Mouse (Mus musculus): Measurements from ENCODE around the gene Ttc23. TPM values are rescaled to one million over a fixed set of nuclear protein-coding genes. Genes with fewer than 3 reads are reported as not detected.

The Ttc23 gene
- polyA plus RNA-seq, 1 experiment: 14.2 TPM

DNA sequence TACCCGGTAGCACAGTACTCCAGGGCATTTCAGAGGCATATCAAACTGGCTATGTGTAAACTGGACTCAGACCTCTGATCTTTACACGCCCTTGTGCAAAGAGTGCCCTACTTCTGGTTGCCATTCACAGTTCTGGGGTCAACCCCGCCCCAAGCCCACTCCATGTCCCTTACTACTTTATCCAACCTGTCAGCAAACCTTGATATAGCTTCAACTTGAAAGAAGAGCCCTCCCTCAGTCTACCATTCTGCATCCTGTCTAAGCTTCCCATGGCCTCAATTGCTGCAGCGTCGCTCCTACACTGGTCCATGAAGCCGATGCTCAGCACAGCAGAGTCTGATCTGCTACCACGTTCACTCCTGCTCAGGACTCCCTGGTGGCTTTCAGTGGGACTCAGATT is 108.2 kb downstream of the Ttc23 start:
- TF ChIP-seq MAX (IDR thresholded peaks at IDR 0.05; ENCODE audit: low read depth) (no peak), CEBPB (IDR thresholded peaks at IDR 0.05; ENCODE audit: insufficient read depth, poor library complexity, severe bottlenecking) (no peak), TCF3 (IDR thresholded peaks at IDR 0.05; ENCODE audit: insufficient read length, low read depth) (no peak), E2F4 (IDR thresholded peaks at IDR 0.05; ENCODE audit: insufficient read depth) (no peak), REST (IDR thresholded peaks at IDR 0.05; ENCODE audit: insufficient read depth, insufficient read length) (no peak), MYOG (IDR thresholded peaks at IDR 0.05; ENCODE audit: control insufficient read depth in 1 of 3, insufficient read depth in 1 of 3, insufficient read length in 2 of 3, low read depth in 2 of 3) (no peak), MYOD1 (IDR thresholded peaks at IDR 0.05; ENCODE audit: control insufficient read depth in 1 of 3, insufficient read length in 2 of 3, low read depth in 2 of 3) (no peak), TCF12 (IDR thresholded peaks at IDR 0.05; ENCODE audit: insufficient read depth, poor library complexity, severe bottlenecking) (no peak), POLR2A (IDR thresholded peaks at IDR 0.05; ENCODE audit: insufficient read length, low read depth) (no peak)
- Histone ChIP-seq H3K36me3 (ENCODE audit: control insufficient read depth, insufficient read depth) (no peaks in the 10 kb centered on the region), H3K27me3 (ENCODE audit: control insufficient read depth, insufficient read depth, insufficient read length) (peaks cover 25% of the 10 kb centered on the region), H3K4me3 (no peak overlapping the region), H3K79me2 (ENCODE audit: control insufficient read depth, insufficient read depth) (no peaks in the 10 kb centered on the region), H3ac (ENCODE audit: control insufficient read depth, insufficient read length) (no peak overlapping the region), H3K4me2 (ENCODE audit: low read depth) (no peak overlapping the region)

GRCm38 (mm10) chr7:67756636-67757035 is 109.4 kb downstream of the Ttc23 start:
- no peak for TF ChIP-seq USF1 (IDR thresholded peaks at IDR 0.05; ENCODE audit: low read depth)
- TF ChIP-seq TCF12 (IDR thresholded peaks at IDR 0.05; ENCODE audit: insufficient read depth, poor library complexity, severe bottlenecking): no peak
- no peak for TF ChIP-seq POLR2A (IDR thresholded peaks at IDR 0.05; ENCODE audit: insufficient read length, low read depth)
- no peak for TF ChIP-seq REST (IDR thresholded peaks at IDR 0.05; ENCODE audit: insufficient read depth, insufficient read length)
- no peak for TF ChIP-seq MYOG (IDR thresholded peaks at IDR 0.05; ENCODE audit: control insufficient read depth in 1 of 3, insufficient read depth in 1 of 3, insufficient read length in 2 of 3, low read depth in 2 of 3)
- no peak for TF ChIP-seq E2F4 (IDR thresholded peaks at IDR 0.05; ENCODE audit: insufficient read depth)
- no peak for TF ChIP-seq TCF3 (IDR thresholded peaks at IDR 0.05; ENCODE audit: insufficient read length, low read depth)
- no peak for TF ChIP-seq MAX (IDR thresholded peaks at IDR 0.05; ENCODE audit: low read depth)
- no peak for TF ChIP-seq POLR2AphosphoS2 (IDR thresholded peaks at IDR 0.05; ENCODE audit: insufficient read length, low read depth)
- TF ChIP-seq CEBPB (IDR thresholded peaks at IDR 0.05; ENCODE audit: insufficient read depth, poor library complexity, severe bottlenecking): no peak
- no peak overlapping the region for H3K4me2 ChIP-seq (ENCODE audit: low read depth)
- H3K36me3 ChIP-seq (ENCODE audit: control insufficient read depth, insufficient read depth): no peaks in the 10 kb centered on the region
- no peaks in the 10 kb centered on the region for H3K79me2 ChIP-seq (ENCODE audit: control insufficient read depth, insufficient read depth)
- H3K27me3 ChIP-seq (ENCODE audit: control insufficient read depth, insufficient read depth, insufficient read length): peaks cover 17% of the 10 kb centered on the region
- no peak overlapping the region for H3ac ChIP-seq (ENCODE audit: control insufficient read depth, insufficient read length)
- H3K4me3 ChIP-seq: no peak overlapping the region

- Histone ChIP-seq H3ac (ENCODE audit: control insufficient read depth, insufficient read length) (peak overlapping the region; percentile 48), H3K79me2 (ENCODE audit: control insufficient read depth, insufficient read depth) (no peaks in the 10 kb centered on the region), H3K4me3 (no peak overlapping the region), H3K27me3 (ENCODE audit: control insufficient read depth, insufficient read depth, insufficient read length) (peaks cover 16% of the 10 kb centered on the region), H3K36me3 (ENCODE audit: control insufficient read depth, insufficient read depth) (no peaks in the 10 kb centered on the region), H3K4me2 (ENCODE audit: low read depth) (peak overlapping the region; percentile 98)
- TF ChIP-seq E2F4 (IDR thresholded peaks at IDR 0.05; ENCODE audit: insufficient read depth): no peak
- TF ChIP-seq TCF12 (IDR thresholded peaks at IDR 0.05; ENCODE audit: insufficient read depth, poor library complexity, severe bottlenecking): no peak
- TF ChIP-seq MAX (IDR thresholded peaks at IDR 0.05; ENCODE audit: low read depth): no peak
- TF ChIP-seq MYOG (IDR thresholded peaks at IDR 0.05; ENCODE audit: control insufficient read depth in 1 of 3, insufficient read depth in 1 of 3, insufficient read length in 2 of 3, low read depth in 2 of 3): no peak
- no peak for TF ChIP-seq CEBPB (IDR thresholded peaks at IDR 0.05; ENCODE audit: insufficient read depth, poor library complexity, severe bottlenecking)
- no peak for TF ChIP-seq SRF (IDR thresholded peaks at IDR 0.05; ENCODE audit: control insufficient read depth, insufficient read length, low read depth)
- no peak for TF ChIP-seq TCF3 (IDR thresholded peaks at IDR 0.05; ENCODE audit: insufficient read length, low read depth)
- TF ChIP-seq REST (IDR thresholded peaks at IDR 0.05; ENCODE audit: insufficient read depth, insufficient read length): no peak
- TF ChIP-seq POLR2A (IDR thresholded peaks at IDR 0.05; ENCODE audit: insufficient read length, low read depth): no peak
- TF ChIP-seq MYOD1 (IDR thresholded peaks at IDR 0.05; ENCODE audit: control insufficient read depth in 1 of 3, insufficient read length in 2 of 3, low read depth in 2 of 3): no peak
Observed at GRCm38 (mm10) chr7:67758506-67758857, 111.3 kb downstream of the Ttc23 start.

DNA sequence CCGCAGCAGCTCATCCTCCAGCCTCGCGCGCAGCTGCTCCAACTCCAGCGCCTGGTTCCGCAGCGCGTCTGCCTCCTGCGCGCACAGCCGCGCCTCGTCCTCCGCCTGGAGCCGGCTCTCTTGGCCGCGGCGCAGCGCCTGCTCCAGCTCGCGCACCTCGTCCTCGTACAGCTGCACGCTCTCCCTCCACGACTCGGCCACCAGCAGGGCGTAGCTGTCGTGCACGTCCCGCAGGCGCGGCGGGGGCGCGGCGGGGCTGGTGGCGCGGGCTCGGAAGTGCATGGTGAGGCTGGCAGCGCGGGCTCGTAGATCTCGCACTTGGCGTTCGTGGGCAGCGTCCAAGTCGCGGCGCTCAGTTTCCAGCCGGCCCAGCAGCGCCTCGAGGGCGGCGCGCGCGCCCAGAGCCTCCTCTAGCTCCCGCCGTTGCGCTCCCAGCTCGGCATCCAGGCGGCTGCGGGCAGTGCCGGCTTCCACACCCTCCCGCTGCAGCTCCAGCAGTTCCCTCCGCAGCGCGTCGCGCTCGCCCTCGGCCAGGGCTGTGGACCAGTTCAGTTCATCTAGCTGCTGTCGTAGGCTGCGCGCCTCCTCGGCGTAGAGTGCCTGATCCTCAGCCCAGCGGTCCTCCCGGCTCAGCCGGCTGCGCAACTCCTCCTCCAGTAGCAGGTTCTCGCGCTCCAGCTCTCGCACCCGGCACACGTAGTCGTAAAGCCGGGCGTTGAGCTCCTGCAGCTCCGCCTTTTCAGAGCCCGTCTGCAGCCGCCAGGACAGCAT is 111.8 kb downstream of the Ttc23 start:
- H3K79me2 ChIP-seq (ENCODE audit: control insufficient read depth, insufficient read depth): no peaks in the 10 kb centered on the region

GRCm38 (mm10) chr7:67759629-67759995 is 112.4 kb downstream of the Ttc23 start, which contains the start of gene Synm:
Gene Synm, minus strand, starts transcription at chr7:67759742.
- H3ac ChIP-seq (ENCODE audit: control insufficient read depth, insufficient read length): peak within 1 kb of the TSS; percentile 48
- no peaks in the 10 kb centered on the region for H3K79me2 ChIP-seq (ENCODE audit: control insufficient read depth, insufficient read depth)
- H3K36me3 ChIP-seq (ENCODE audit: control insufficient read depth, insufficient read depth): no peaks in the 10 kb centered on the region
- peaks cover 25% of the 10 kb centered on the region for H3K27me3 ChIP-seq (ENCODE audit: control insufficient read depth, insufficient read depth, insufficient read length)
- peak within 1 kb of the TSS; percentile 98 for H3K4me2 ChIP-seq (ENCODE audit: low read depth)
- no peak for TF ChIP-seq POLR2AphosphoS2 (IDR thresholded peaks at IDR 0.05; ENCODE audit: insufficient read length, low read depth)
- no peak for TF ChIP-seq TCF12 (IDR thresholded peaks at IDR 0.05; ENCODE audit: insufficient read depth, poor library complexity, severe bottlenecking)
- no peak for TF ChIP-seq USF1 (IDR thresholded peaks at IDR 0.05; ENCODE audit: low read depth)
- TF ChIP-seq MYOD1 (IDR thresholded peaks at IDR 0.05; ENCODE audit: control insufficient read depth in 1 of 3, insufficient read length in 2 of 3, low read depth in 2 of 3): peak in 1 of 3 experiments; percentile 10
- TF ChIP-seq E2F4 (IDR thresholded peaks at IDR 0.05; ENCODE audit: insufficient read depth): no peak
- no peak for TF ChIP-seq REST (IDR thresholded peaks at IDR 0.05; ENCODE audit: insufficient read depth, insufficient read length)
- TF ChIP-seq MYOG (IDR thresholded peaks at IDR 0.05; ENCODE audit: control insufficient read depth in 1 of 3, insufficient read depth in 1 of 3, insufficient read length in 2 of 3, low read depth in 2 of 3): peak in 1 of 3 experiments; percentile 17
- no peak for TF ChIP-seq SRF (IDR thresholded peaks at IDR 0.05; ENCODE audit: control insufficient read depth, insufficient read length, low read depth)
- TF ChIP-seq POLR2A (IDR thresholded peaks at IDR 0.05; ENCODE audit: insufficient read length, low read depth): peak; percentile 23
- TF ChIP-seq MAX (IDR thresholded peaks at IDR 0.05; ENCODE audit: low read depth): no peak
- no peak for TF ChIP-seq TCF3 (IDR thresholded peaks at IDR 0.05; ENCODE audit: insufficient read length, low read depth)
- no peak for TF ChIP-seq CEBPB (IDR thresholded peaks at IDR 0.05; ENCODE audit: insufficient read depth, poor library complexity, severe bottlenecking)
- H3K4me3 ChIP-seq: no peak within 1 kb of the TSS

More for the DNA sequence above, 111.8 kb downstream of the Ttc23 start:
- Histone ChIP-seq H3K36me3 (ENCODE audit: control insufficient read depth, insufficient read depth) (no peaks in the 10 kb centered on the region), H3ac (ENCODE audit: control insufficient read depth, insufficient read length) (peak overlapping the region; percentile 48), H3K4me3 (no peak overlapping the region), H3K27me3 (ENCODE audit: control insufficient read depth, insufficient read depth, insufficient read length) (peaks cover 20% of the 10 kb centered on the region), H3K4me2 (ENCODE audit: low read depth) (peak overlapping the region; percentile 98)
- TF ChIP-seq MYOD1 (IDR thresholded peaks at IDR 0.05; ENCODE audit: control insufficient read depth in 1 of 3, insufficient read length in 2 of 3, low read depth in 2 of 3) (peak in 2 of 3 experiments; percentile 30 to 40), MYOG (IDR thresholded peaks at IDR 0.05; ENCODE audit: control insufficient read depth in 1 of 3, insufficient read depth in 1 of 3, insufficient read length in 2 of 3, low read depth in 2 of 3) (peak in 2 of 3 experiments; percentile 53 to 68), POLR2A (IDR thresholded peaks at IDR 0.05; ENCODE audit: insufficient read length, low read depth) (no peak)

All from myocyte (in vitro differentiated cells).